Mouse (Mus musculus) lung, postnatal 14 days (tissue): Measurements from ENCODE around the gene Dnajb13.

ENCODE experiments used
- DNase-seq: peaks from one replicate; pipeline ENCODE4 v3.0.0; 2021

Gene Dnajb13

GRCm38 (mm10) chr7:100514573-100514972, at the start of gene Dnajb13:
TSS of gene Dnajb13 (minus strand) at chr7:100514960.
- no peak for DNase-seq

- no peak for DNase-seq
These were observed 47.3 kb upstream of the Dnajb13 start for GRCm38 (mm10) chr7:100561861-100562587.

- no peak for DNase-seq
These were observed 44.6 kb upstream of the Dnajb13 start for GRCm38 (mm10) chr7:100559331-100559730.

DNA sequence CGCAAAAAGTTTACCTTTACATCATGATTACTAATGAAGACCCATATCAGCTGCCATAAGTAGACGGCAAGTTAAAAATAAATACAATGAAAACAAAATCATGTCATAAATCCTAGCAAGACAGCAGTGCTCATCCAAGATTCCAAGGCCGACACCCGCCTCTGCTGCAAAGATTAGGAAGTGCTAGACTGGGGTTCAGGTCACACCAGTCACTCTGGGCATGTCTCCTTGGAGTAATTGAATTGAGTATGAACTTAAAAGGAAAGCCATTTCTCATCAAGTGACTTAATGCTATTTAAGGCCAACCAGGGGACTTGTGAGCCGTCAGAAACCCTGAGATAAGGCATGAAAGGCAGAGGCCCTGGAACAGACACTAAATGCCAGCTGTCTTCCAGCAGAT, 42.5 kb upstream of the Dnajb13 start:
- no peak for DNase-seq

- DNase-seq, result no peak
These were observed 40.7 kb upstream of the Dnajb13 start for GRCm38 (mm10) chr7:100555431-100555951.

GRCm38 (mm10) chr7:100554939-100555338, 40.2 kb upstream of the Dnajb13 start:
- DNase-seq, result no peak

GRCm38 (mm10) chr7:100550338-100551007, 35.7 kb upstream of the Dnajb13 start:
- DNase-seq, result peak; percentile 28

- no peak for DNase-seq
These were observed 35.0 kb upstream of the Dnajb13 start for GRCm38 (mm10) chr7:100549796-100550195.

DNA sequence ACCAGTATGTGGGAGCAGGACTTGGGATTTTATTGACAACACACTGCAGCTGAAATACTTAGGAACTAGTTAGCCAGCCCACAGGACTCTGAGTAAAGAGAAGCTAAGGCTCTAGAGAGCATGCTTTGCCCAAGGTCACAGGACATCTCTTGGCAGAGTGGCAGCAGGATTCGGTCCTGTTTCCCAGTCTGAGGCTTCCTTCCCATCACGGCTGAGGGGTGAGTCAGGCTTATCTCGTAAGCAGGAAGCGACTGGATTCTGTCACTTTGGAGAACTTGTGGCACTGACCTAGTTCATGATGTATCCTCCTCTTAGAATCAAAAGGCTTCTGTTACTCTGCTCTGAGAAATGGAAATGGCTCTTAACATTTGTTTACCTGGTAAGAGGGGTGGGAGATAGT, 32.9 kb upstream of the Dnajb13 start:
- DNase-seq, result no peak

GRCm38 (mm10) chr7:100544437-100544836, 29.7 kb upstream of the Dnajb13 start:
- DNase-seq, result no peak

- DNase-seq, result no peak
These were observed 24.8 kb upstream of the Dnajb13 start for GRCm38 (mm10) chr7:100539516-100539915.

GRCm38 (mm10) chr7:100537519-100537902, 22.8 kb upstream of the Dnajb13 start:
- no peak for DNase-seq

DNA sequence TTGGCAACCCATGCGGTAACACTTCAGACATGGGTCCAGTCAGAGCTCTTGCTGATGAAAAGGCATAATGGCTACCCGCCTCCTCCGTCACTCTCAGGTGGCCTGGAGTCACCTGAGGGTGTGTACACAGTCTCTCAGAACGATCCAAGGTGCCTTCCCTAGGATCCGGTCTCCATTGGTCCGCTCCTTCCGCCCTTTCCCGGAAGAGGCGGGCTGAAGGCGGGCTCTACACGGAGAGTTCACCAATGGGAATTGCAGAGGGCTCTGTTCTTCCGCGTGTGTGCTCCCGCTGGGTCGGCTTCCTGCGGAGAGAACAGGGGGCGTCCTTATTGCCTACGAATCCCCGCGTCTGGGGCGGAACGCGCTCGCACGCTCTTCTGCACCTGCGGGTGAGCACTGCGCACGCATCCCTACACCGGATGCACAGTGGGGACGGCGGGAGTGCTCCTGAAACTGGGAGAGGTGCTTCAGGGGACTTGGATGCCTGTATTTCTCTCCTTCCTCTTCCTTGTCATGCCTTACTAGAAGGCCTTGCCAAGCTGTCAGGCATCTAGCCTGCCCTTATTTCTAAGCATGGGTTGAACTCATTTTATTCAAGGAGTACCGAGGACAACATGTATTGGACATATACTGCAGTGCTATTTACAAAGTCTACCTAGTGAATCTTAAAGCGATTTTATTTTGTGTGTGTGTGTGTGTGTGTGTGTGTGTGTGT, 22.2 kb upstream of the Dnajb13 start, which contains the start of gene Coa4:
Coa4 (plus strand) TSS at position 268 of the 715 bp plus-strand sequence.
- DNase-seq, result peak; percentile 82

- DNase-seq, result no peak
These were observed 21.1 kb upstream of the Dnajb13 start for GRCm38 (mm10) chr7:100535831-100536230.

GRCm38 (mm10) chr7:100534216-100534615, 19.5 kb upstream of the Dnajb13 start:
- no peak for DNase-seq

- peak; percentile 23 for DNase-seq
These were observed 18.7 kb upstream of the Dnajb13 start for GRCm38 (mm10) chr7:100533503-100533902.

DNA sequence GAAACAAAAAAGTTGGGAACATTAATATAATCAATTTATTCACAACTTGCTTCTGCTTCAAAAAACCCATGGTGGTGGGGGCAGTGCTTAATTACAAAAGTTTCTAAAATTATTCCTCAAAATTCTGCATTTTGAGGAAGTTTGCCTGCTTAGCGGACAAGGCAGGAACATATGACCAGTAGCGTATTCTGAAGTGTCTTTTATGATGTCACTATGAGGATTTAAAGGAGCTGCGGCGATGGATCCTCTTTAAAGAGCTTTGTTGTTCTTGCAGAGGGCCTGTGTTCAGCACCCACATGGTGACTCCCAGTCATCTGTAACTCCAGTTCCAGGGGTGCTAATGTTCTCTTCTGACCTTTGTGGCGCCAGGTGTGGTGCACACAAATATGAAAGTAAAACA, 16.0 kb upstream of the Dnajb13 start:
- no peak for DNase-seq

DNA sequence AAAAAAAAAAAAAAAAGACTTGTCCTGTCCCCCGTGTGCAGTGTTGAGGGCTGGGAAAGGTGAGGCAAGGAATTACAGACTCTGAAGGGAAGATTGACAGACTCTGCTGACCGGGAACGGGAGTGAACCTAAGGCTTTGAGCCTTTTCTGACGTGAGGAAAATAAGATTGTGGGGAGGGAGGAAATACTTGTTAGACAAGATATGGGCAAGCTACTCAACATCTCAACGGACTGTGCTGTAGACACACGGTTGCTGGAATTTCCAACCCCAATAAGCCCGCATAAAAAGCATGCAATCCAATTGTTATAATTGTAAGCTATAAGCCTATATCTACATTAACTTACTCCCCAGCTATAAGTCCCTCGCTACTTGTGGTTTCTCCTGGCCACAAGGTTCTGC, 9.9 kb upstream of the Dnajb13 start:
- no peak for DNase-seq

- DNase-seq, result no peak
These were observed 7.5 kb upstream of the Dnajb13 start for GRCm38 (mm10) chr7:100522222-100522621.

- DNase-seq, result peak; percentile 91
These were observed 6.0 kb upstream of the Dnajb13 start for GRCm38 (mm10) chr7:100520663-100521285.

GRCm38 (mm10) chr7:100520204-100520603, 5.4 kb upstream of the Dnajb13 start:
- no peak for DNase-seq

DNA sequence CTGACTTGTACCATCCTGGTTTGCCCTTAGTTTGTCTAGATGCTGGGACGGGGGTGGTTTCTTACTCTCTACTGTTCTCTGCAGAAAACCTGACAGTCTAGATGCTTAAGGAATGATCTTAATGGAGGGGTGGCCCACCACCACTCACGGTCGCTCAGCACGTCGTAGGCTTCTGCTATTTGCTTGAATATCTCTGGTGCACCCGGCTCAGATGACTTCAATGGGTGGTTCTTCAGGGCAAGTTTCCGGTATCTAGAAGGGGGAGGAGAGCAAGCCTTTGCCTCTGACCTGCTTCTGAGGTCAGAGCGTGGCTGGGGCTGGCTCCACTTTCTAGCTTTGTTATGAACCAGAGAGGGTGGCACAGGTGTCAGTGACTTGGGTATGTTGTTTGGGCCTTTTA, 3.2 kb downstream of the Dnajb13 start:
- no peak for DNase-seq

- DNase-seq, result no peak
These were observed 6.1 kb downstream of the Dnajb13 start for GRCm38 (mm10) chr7:100508670-100509069.
